In the genomic region with DNA sequence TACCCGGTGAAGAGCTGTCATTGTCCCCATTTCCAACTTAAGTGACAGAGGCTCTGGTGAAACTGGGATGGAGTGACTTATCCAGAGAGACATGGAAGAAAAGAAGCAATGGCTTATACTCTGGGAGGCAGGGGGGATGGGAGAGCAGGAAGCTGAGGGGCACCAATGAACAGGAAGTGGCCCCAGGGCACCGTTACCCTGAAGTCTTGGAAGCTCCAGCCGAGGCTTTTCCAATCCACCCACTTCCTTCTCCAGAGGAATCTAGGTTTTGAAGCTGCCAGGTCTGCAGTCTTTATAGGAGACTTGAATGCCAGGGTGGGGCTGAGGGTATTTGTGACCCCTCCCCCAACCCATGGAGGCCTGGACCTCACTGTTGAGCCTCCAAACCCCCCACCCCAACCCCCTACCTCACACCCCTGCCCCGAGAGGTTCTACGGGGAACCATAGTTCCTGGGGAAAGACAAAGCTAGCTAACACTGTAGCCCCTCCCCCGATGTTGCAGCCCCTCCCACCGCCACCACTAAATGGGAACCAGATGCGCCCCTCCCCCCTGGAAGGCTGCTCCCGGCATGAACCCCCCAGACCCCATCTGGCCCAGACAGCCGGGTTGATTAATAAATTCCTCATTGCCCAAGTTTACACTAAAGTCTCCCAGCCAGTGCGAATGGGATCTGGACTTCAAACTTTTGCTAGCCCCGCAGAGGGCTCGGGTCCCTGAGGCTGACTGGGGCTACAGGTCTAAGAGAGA, we compare ENCODE assay signal across 7 mouse cellular contexts. TPM values are rescaled to one million over a fixed set of nuclear protein-coding genes. Genes with fewer than 3 reads are reported as not detected.
DNase-seq lines count a peak whose midpoint lies in the region; ATAC-seq and TF ChIP-seq lines count a peak whose summit lies in the region.

No protein-coding gene starts in this region.

- H3K4me2 ChIP-seq in kidney, embryonic 16.5 days (replicated peaks; ENCODE audit: low read depth, low read length) = peak overlapping the region; percentile 48
- peak overlapping the region; percentile 57 for H3K4me2 ChIP-seq in embryonic facial prominence, embryonic 14.5 days (ENCODE audit: low read depth, low read length)
- H3K4me2 ChIP-seq in liver, embryonic 15.5 days = peak overlapping the region; percentile 36

- no peak for TF ChIP-seq CTCF in brain, embryonic 14.5 days (IDR thresholded peaks at IDR 0.05; ENCODE audit: borderline replicate concordance, extremely low read depth, insufficient read depth, insufficient read length)

- no peaks in the 10 kb centered on the region for H3K27me3 ChIP-seq in kidney, embryonic 16.5 days (ENCODE audit: insufficient read depth, low read length)
- no peaks in the 10 kb centered on the region for H3K27me3 ChIP-seq in embryonic facial prominence, embryonic 14.5 days (replicated peaks; ENCODE audit: control insufficient read depth, insufficient read depth, low read length)
- H3K27me3 ChIP-seq in liver, embryonic 15.5 days = peaks cover 14% of the 10 kb centered on the region

- 0 out of 2 replicates have a peak, but pooled peaks have one; percentile 18 for ATAC-seq in kidney, embryonic 16.5 days (ENCODE audit: low FRiP score, low TSS enrichment)
- 0 out of 2 replicates have a peak, but pooled peaks have one; percentile 9 for ATAC-seq in embryonic facial prominence, embryonic 14.5 days (ENCODE audit: low read depth)
- no peak for ATAC-seq in liver, embryonic 15.5 days (ENCODE audit: insufficient read depth)
- ATAC-seq in inflammation-experienced regulatory T-cells, adult 6 months = no peak

- H3K4me3 ChIP-seq in kidney, embryonic 16.5 days (ENCODE audit: low read length) = peak overlapping the region; percentile 18; the same call in 1 of the 2 replicates
- peak overlapping the region; percentile 53 for H3K4me3 ChIP-seq in embryonic facial prominence, embryonic 14.5 days (ENCODE audit: low read depth, low read length)
- H3K4me3 ChIP-seq in liver, embryonic 15.5 days (replicated peaks) = no peak overlapping the region

- H3K36me3 ChIP-seq in kidney, embryonic 16.5 days (ENCODE audit: insufficient read depth, low read length) = 0 out of 2 replicates have a peak, but pooled peaks cover 3% of the 10 kb centered on the region
- peaks cover 28% of the 10 kb centered on the region for H3K36me3 ChIP-seq in embryonic facial prominence, embryonic 14.5 days (ENCODE audit: control insufficient read depth, insufficient read depth, low read length)
- H3K36me3 ChIP-seq in liver, embryonic 15.5 days (replicated peaks) = no peaks in the 10 kb centered on the region

- no peak for TF ChIP-seq POLR2A in brain, embryonic 14.5 days (IDR thresholded peaks at IDR 0.05; ENCODE audit: borderline replicate concordance, extremely low read depth, insufficient read depth, insufficient read length, poor library complexity, severe bottlenecking)

- 7% methylated on average over 13 of the region's 13 CpGs for whole genome bisulfite sequencing in kidney, embryonic 16.5 days
- WGBS in embryonic facial prominence, embryonic 14.5 days = 4% methylated on average over 13 of the region's 13 CpGs
- 5% methylated on average over 13 of the region's 13 CpGs for WGBS in liver, embryonic 15.5 days (ENCODE audit: insufficient replicate concordance)

- H3K27ac ChIP-seq in kidney, embryonic 16.5 days (ENCODE audit: low read length) = peak overlapping the region; percentile 40
- peak overlapping the region; percentile 81 for H3K27ac ChIP-seq in embryonic facial prominence, embryonic 14.5 days (replicated peaks; ENCODE audit: low read depth, low read length)
- H3K27ac ChIP-seq in liver, embryonic 15.5 days (replicated peaks) = peak overlapping the region; percentile 19; the same call in 1 of the 2 replicates

- peaks cover 56% of the 10 kb centered on the region for H3K4me1 ChIP-seq in kidney, embryonic 16.5 days (ENCODE audit: insufficient read depth, low read length)
- peaks cover 38% of the 10 kb centered on the region for H3K4me1 ChIP-seq in embryonic facial prominence, embryonic 14.5 days (ENCODE audit: control insufficient read depth, insufficient read depth, low read length)
- H3K4me1 ChIP-seq in liver, embryonic 15.5 days (replicated peaks) = peaks cover 29% of the 10 kb centered on the region

- DNase-seq in kidney, adult 8-10 months = no peak
- DNase-seq in brain, embryonic 14.5 days (ENCODE audit: low read depth) = peak; percentile 24
- DNase-seq in embryonic facial prominence, embryonic 14.5 days (ENCODE audit: low spot score) = peak; percentile 85
- no peak for DNase-seq in urinary bladder, postnatal 10 days (ENCODE audit: low spot score)

- peak overlapping the region; percentile 47 for H3K9ac ChIP-seq in kidney, embryonic 16.5 days (replicated peaks; ENCODE audit: low read length)
- peak overlapping the region; percentile 65 for H3K9ac ChIP-seq in embryonic facial prominence, embryonic 14.5 days (ENCODE audit: low read depth, low read length)
- H3K9ac ChIP-seq in liver, embryonic 15.5 days = no peak overlapping the region

- H3K9me3 ChIP-seq in kidney, embryonic 16.5 days (ENCODE audit: low read length) = no peaks in the 10 kb centered on the region
- H3K9me3 ChIP-seq in embryonic facial prominence, embryonic 14.5 days (ENCODE audit: control insufficient read depth, low read length) = no peaks in the 10 kb centered on the region
- H3K9me3 ChIP-seq in liver, embryonic 15.5 days (replicated peaks) = no peaks in the 10 kb centered on the region

RNA-seq across cellular contexts. Expression of a gene that starts 3.7 kb away (rescaled TPM):
- polyA plus RNA-seq in kidney, embryonic 16.5 days (2015; fragmentation: Nextera tagmentation; extraction: Ambion mirVana) = 46.1 and 51.7 TPM in 2 replicates
- 3.6 and 8.1 TPM in 2 replicates for polyA plus RNA-seq in brain, embryonic 14.5 days (2012; rRNA removed)
- 94.4 and 109 TPM in 2 replicates for polyA plus RNA-seq in embryonic facial prominence, embryonic 14.5 days (2014; fragmentation: Nextera tagmentation; extraction: Ambion mirVana)
- 4.0 and 4.2 TPM in 2 replicates for polyA plus RNA-seq in liver, embryonic 15.5 days (2015; fragmentation: Nextera tagmentation; extraction: Ambion mirVana)
- polyA plus RNA-seq in inflammation-experienced regulatory T-cells, adult 6 months (2017; shearing (Covaris generic)) = not detected

RNA-seq across cellular contexts. Expression of a gene that starts 24.0 kb away (rescaled TPM):
- polyA plus RNA-seq in kidney, embryonic 16.5 days (2015; fragmentation: Nextera tagmentation; extraction: Ambion mirVana) = 107 and 110 TPM in 2 replicates
- polyA plus RNA-seq in brain, embryonic 14.5 days (2012; rRNA removed) = 71.7 and 92.1 TPM in 2 replicates
- polyA plus RNA-seq in embryonic facial prominence, embryonic 14.5 days (2014; fragmentation: Nextera tagmentation; extraction: Ambion mirVana) = 103 and 107 TPM in 2 replicates
- 79.1 and 85.3 TPM in 2 replicates for polyA plus RNA-seq in liver, embryonic 15.5 days (2015; fragmentation: Nextera tagmentation; extraction: Ambion mirVana)
- polyA plus RNA-seq in inflammation-experienced regulatory T-cells, adult 6 months (2017; shearing (Covaris generic)) = 10 to 100 TPM in 2 of 3 experiments, 1 to 10 TPM in 1; 5.7 to 45.5 (median 16.1) TPM

RNA-seq across cellular contexts. Expression of a gene that starts 24.3 kb away (rescaled TPM):
- 54.8 and 62.4 TPM in 2 replicates for polyA plus RNA-seq in kidney, embryonic 16.5 days (2015; fragmentation: Nextera tagmentation; extraction: Ambion mirVana)
- polyA plus RNA-seq in brain, embryonic 14.5 days (2012; rRNA removed) = 48.2 and 63.5 TPM in 2 replicates
- polyA plus RNA-seq in embryonic facial prominence, embryonic 14.5 days (2014; fragmentation: Nextera tagmentation; extraction: Ambion mirVana) = 37.2 and 39.3 TPM in 2 replicates
- 17.5 and 20.7 TPM in 2 replicates for polyA plus RNA-seq in liver, embryonic 15.5 days (2015; fragmentation: Nextera tagmentation; extraction: Ambion mirVana)
- 10 to 100 TPM; 12.7 to 15.3 (median 13.0) TPM for polyA plus RNA-seq in inflammation-experienced regulatory T-cells, adult 6 months (2017; shearing (Covaris generic))

RNA-seq across cellular contexts. Expression of a gene that starts 35.9 kb away (rescaled TPM):
- polyA plus RNA-seq in kidney, embryonic 16.5 days (2015; fragmentation: Nextera tagmentation; extraction: Ambion mirVana) = 2.4 TPM in 2 replicates
- 0.88 and 1.3 TPM in 2 replicates for polyA plus RNA-seq in brain, embryonic 14.5 days (2012; rRNA removed)
- polyA plus RNA-seq in embryonic facial prominence, embryonic 14.5 days (2014; fragmentation: Nextera tagmentation; extraction: Ambion mirVana) = 4.9 and 5.2 TPM in 2 replicates
- polyA plus RNA-seq in liver, embryonic 15.5 days (2015; fragmentation: Nextera tagmentation; extraction: Ambion mirVana) = 13.2 and 15.3 TPM in 2 replicates
- polyA plus RNA-seq in inflammation-experienced regulatory T-cells, adult 6 months (2017; shearing (Covaris generic)) = 100 to 1,000 TPM; 457 to 620 (median 469) TPM

Comparison
In these comparisons a context has a peak if more than half of its experiments do, and no peak if none do; other contexts are left out.
1. ATAC-seq: peak in kidney, embryonic 16.5 days (single experiment) and embryonic facial prominence, embryonic 14.5 days (single experiment); none in liver, embryonic 15.5 days (single experiment) and inflammation-experienced regulatory T-cells, adult 6 months (single experiment).
2. H3K27ac ChIP-seq: peak in every context shown above with its lines; median percentile 81 in embryonic facial prominence, embryonic 14.5 days; 40 in kidney, embryonic 16.5 days; 19 in liver, embryonic 15.5 days.
3. DNase-seq: peak in brain, embryonic 14.5 days (single experiment) and embryonic facial prominence, embryonic 14.5 days (single experiment); none in kidney, adult 8-10 months (0 of 2) and urinary bladder, postnatal 10 days (single experiment).
4. Peak in every context shown above with its lines, with median percentiles within 50 percentile points of each other: H3K4me2 ChIP-seq.